ENCODE assay signal across 9 mouse cellular contexts in the genomic region with DNA sequence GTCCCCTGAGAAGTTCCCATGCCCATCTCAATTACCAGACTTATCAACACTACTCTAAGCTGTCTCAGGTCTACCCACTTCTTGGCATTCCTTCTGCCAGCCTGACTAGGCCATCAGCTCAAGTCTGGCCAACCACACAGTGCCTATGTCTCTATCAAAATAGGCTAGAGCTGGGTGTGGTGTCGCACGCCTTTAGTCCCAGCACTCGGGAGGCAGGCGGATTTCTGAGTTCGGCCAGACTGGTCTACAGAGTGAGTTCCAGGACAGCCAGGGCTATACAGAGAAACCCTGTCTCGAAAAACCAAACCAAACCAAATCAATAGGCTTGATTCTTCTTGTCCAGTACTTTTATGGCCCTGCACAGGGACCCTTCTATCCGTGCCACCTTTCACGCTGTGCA. TPM values are rescaled to one million over a fixed set of nuclear protein-coding genes. Genes with fewer than 3 reads are reported as not detected.
DNase-seq lines count a peak whose midpoint lies in the region; ATAC-seq lines count a peak whose summit lies in the region.
"Had no signal": no experiment of that assay in that cellular context is flagged by ENCODE, and none has a peak within 500 bp of the region (broad histone marks: within the 10 kb centered on the region; RNA-seq: fewer than 3 reads in every experiment).

No protein-coding gene starts in this region.

- peak; percentile 13 for DNase-seq in forebrain, embryonic 10.5 days (ENCODE audit: extremely low spot score, low spot score)
- no peak for DNase-seq in kidney, postnatal 4 days
- no peak for DNase-seq in MN1 (ENCODE audit: low spot score)
- no peak for DNase-seq in ovary, postnatal 14 days (ENCODE audit: low spot score)
- DNase-seq: cerebellum, adult 11-12 months had no signal

- no peak overlapping the region for H3K27ac ChIP-seq in forebrain, embryonic 10.5 days
- H3K27ac ChIP-seq in forebrain, embryonic 15.5 days (replicated peaks): no peak overlapping the region
- H3K27ac ChIP-seq in kidney, embryonic 16.5 days (ENCODE audit: low read length): no peak overlapping the region; the same call in 1 of the 2 replicates
- peak overlapping the region; percentile 54 for H3K27ac ChIP-seq in liver, embryonic 16.5 days (ENCODE audit: low read length)

- peaks cover 54% of the 10 kb centered on the region for H3K4me1 ChIP-seq in forebrain, embryonic 10.5 days
- peaks cover 47% of the 10 kb centered on the region for H3K4me1 ChIP-seq in forebrain, embryonic 15.5 days
- H3K4me1 ChIP-seq in kidney, embryonic 16.5 days (ENCODE audit: insufficient read depth, low read length): peaks cover 48% of the 10 kb centered on the region
- peaks cover 50% of the 10 kb centered on the region for H3K4me1 ChIP-seq in liver, embryonic 16.5 days (ENCODE audit: control insufficient read depth, low read depth, low read length)

- 94% methylated on average over 8 of the region's 8 CpGs for WGBS in forebrain, embryonic 10.5 days
- 96% methylated on average over 8 of the region's 8 CpGs for WGBS in forebrain, embryonic 15.5 days
- 93% methylated on average over 8 of the region's 8 CpGs for WGBS in kidney, embryonic 16.5 days
- 64% methylated on average over 8 of the region's 8 CpGs for WGBS in liver, embryonic 16.5 days (ENCODE audit: insufficient replicate concordance)

- H3K27me3 ChIP-seq in forebrain, embryonic 10.5 days (ENCODE audit: poor library complexity, severe bottlenecking): no peaks in the 10 kb centered on the region
- no peaks in the 10 kb centered on the region for H3K27me3 ChIP-seq in forebrain, embryonic 15.5 days
- H3K27me3 ChIP-seq in kidney, embryonic 16.5 days (ENCODE audit: insufficient read depth, low read length): no peaks in the 10 kb centered on the region
- H3K27me3 ChIP-seq in liver, embryonic 16.5 days (ENCODE audit: control insufficient read depth, insufficient read depth, low read depth, low read length): no peaks in the 10 kb centered on the region

- H3K9ac ChIP-seq in forebrain, embryonic 15.5 days (replicated peaks): no peak overlapping the region
- no peak overlapping the region for H3K9ac ChIP-seq in kidney, embryonic 16.5 days (replicated peaks; ENCODE audit: low read length)
- H3K9ac ChIP-seq in liver, embryonic 16.5 days (ENCODE audit: low read depth, low read length): peak overlapping the region; percentile 26; the same call in 1 of the 2 replicates

- no peaks in the 10 kb centered on the region for H3K9me3 ChIP-seq in forebrain, embryonic 10.5 days
- H3K9me3 ChIP-seq in forebrain, embryonic 15.5 days: no peaks in the 10 kb centered on the region
- H3K9me3 ChIP-seq in kidney, embryonic 16.5 days (ENCODE audit: low read length): no peaks in the 10 kb centered on the region
- no peaks in the 10 kb centered on the region for H3K9me3 ChIP-seq in liver, embryonic 16.5 days (replicated peaks; ENCODE audit: control insufficient read depth, low read length)

- H3K4me2 ChIP-seq in forebrain, embryonic 15.5 days (replicated peaks): no peak overlapping the region
- H3K4me2 ChIP-seq in kidney, embryonic 16.5 days (replicated peaks; ENCODE audit: low read depth, low read length): peak overlapping the region; percentile 30
- peak overlapping the region; percentile 44 for H3K4me2 ChIP-seq in liver, embryonic 16.5 days (ENCODE audit: low read depth, low read length)

- peak overlapping the region; percentile 78 for H3K4me3 ChIP-seq in forebrain, embryonic 10.5 days
- H3K4me3 ChIP-seq in forebrain, embryonic 15.5 days: no peak overlapping the region
- no peak overlapping the region for H3K4me3 ChIP-seq in kidney, embryonic 16.5 days (ENCODE audit: low read length)
- H3K4me3 ChIP-seq in liver, embryonic 16.5 days (ENCODE audit: low read depth, low read length): peak overlapping the region; percentile 38

- peaks cover 52% of the 10 kb centered on the region for H3K36me3 ChIP-seq in forebrain, embryonic 10.5 days (replicated peaks)
- peaks cover 13% of the 10 kb centered on the region for H3K36me3 ChIP-seq in forebrain, embryonic 15.5 days
- H3K36me3 ChIP-seq in kidney, embryonic 16.5 days (ENCODE audit: insufficient read depth, low read length): peaks cover 6% of the 10 kb centered on the region; the same call in 1 of the 2 replicates
- H3K36me3 ChIP-seq in liver, embryonic 16.5 days (ENCODE audit: control insufficient read depth, insufficient read depth): peaks cover 4% of the 10 kb centered on the region; the same call in 1 of the 2 replicates

- no peak for ATAC-seq in forebrain, embryonic 15.5 days (replicated peaks)
- ATAC-seq in kidney, embryonic 16.5 days (ENCODE audit: low FRiP score, low TSS enrichment): no peak
- ATAC-seq in erythroblast, adult 5-6 weeks (replicated peaks; ENCODE audit: low FRiP score, poor library complexity, severe bottlenecking): peak; percentile 29; the same call in 1 of the 2 replicates
- no peak for ATAC-seq in liver, embryonic 16.5 days (ENCODE audit: low read depth)

RNA-seq across cellular contexts. Expression of gene Smim4, which starts 1.9 kb away (rescaled TPM):
- polyA plus RNA-seq in forebrain, embryonic 10.5 days (2016; fragmentation: Nextera tagmentation; extraction: Ambion mirVana): 58.3 and 58.8 TPM in 2 replicates
- 66.1 and 74.5 TPM in 2 replicates for polyA plus RNA-seq in forebrain, embryonic 15.5 days (2015; fragmentation: Nextera tagmentation; extraction: Ambion mirVana)
- 105 and 109 TPM in 2 replicates for polyA plus RNA-seq in kidney, embryonic 16.5 days (2015; fragmentation: Nextera tagmentation; extraction: Ambion mirVana)
- 22.8 and 30.9 TPM in 2 replicates for total RNA-seq in erythroblast, adult 5-6 weeks (2015; ENCODE audit: low replicate concordance)
- total RNA-seq in erythroblast, adult 5-6 weeks (2017; ENCODE audit: low replicate concordance): 14.7 and 16.2 TPM in 2 replicates
- 47.7 and 57.1 TPM in 2 replicates for polyA plus RNA-seq in liver, embryonic 16.5 days (2015; fragmentation: Nextera tagmentation; extraction: Ambion mirVana)

RNA-seq across cellular contexts. Expression of gene Nt5dc2, which starts 4.0 kb away (rescaled TPM):
- 558 and 609 TPM in 2 replicates for polyA plus RNA-seq in forebrain, embryonic 10.5 days (2016; fragmentation: Nextera tagmentation; extraction: Ambion mirVana)
- polyA plus RNA-seq in forebrain, embryonic 15.5 days (2015; fragmentation: Nextera tagmentation; extraction: Ambion mirVana): 223 and 240 TPM in 2 replicates
- polyA plus RNA-seq in kidney, embryonic 16.5 days (2015; fragmentation: Nextera tagmentation; extraction: Ambion mirVana): 350 and 354 TPM in 2 replicates
- 12.3 and 18.4 TPM in 2 replicates for total RNA-seq in erythroblast, adult 5-6 weeks (2015; ENCODE audit: low replicate concordance)
- total RNA-seq in erythroblast, adult 5-6 weeks (2017; ENCODE audit: low replicate concordance): 5.0 and 30.4 TPM in 2 replicates
- polyA plus RNA-seq in liver, embryonic 16.5 days (2015; fragmentation: Nextera tagmentation; extraction: Ambion mirVana): 149 and 179 TPM in 2 replicates

RNA-seq across cellular contexts. Expression of gene Stab1, which starts 41.6 kb away (rescaled TPM):
- polyA plus RNA-seq in forebrain, embryonic 10.5 days (2016; fragmentation: Nextera tagmentation; extraction: Ambion mirVana): 20.7 and 21.6 TPM in 2 replicates
- 12.9 and 19.0 TPM in 2 replicates for polyA plus RNA-seq in forebrain, embryonic 15.5 days (2015; fragmentation: Nextera tagmentation; extraction: Ambion mirVana)
- polyA plus RNA-seq in kidney, embryonic 16.5 days (2015; fragmentation: Nextera tagmentation; extraction: Ambion mirVana): 35.2 and 39.8 TPM in 2 replicates
- not detected in 2 replicates for total RNA-seq in erythroblast, adult 5-6 weeks (2015; ENCODE audit: low replicate concordance)
- 0.70 TPM in 1 of 2 replicates, not detected in the other for total RNA-seq in erythroblast, adult 5-6 weeks (2017; ENCODE audit: low replicate concordance)
- 25.8 and 32.2 TPM in 2 replicates for polyA plus RNA-seq in liver, embryonic 16.5 days (2015; fragmentation: Nextera tagmentation; extraction: Ambion mirVana)

Comparison
In these comparisons a context has a peak if more than half of its experiments do, and no peak if none do; other contexts are left out.
1. H3K4me3 ChIP-seq: peak in forebrain, embryonic 10.5 days (single experiment) and liver, embryonic 16.5 days (single experiment); none in forebrain, embryonic 15.5 days (single experiment) and kidney, embryonic 16.5 days (single experiment).